Mouse (Mus musculus) ovary, postnatal 10 days (tissue): Measurements from ENCODE around the gene Fkbpl.

ENCODE experiments used
- DNase-seq: peaks from one replicate; pipeline ENCODE4 v3.0.0; 2022; ENCODE audit warnings: low spot score

The Fkbpl gene

DNA sequence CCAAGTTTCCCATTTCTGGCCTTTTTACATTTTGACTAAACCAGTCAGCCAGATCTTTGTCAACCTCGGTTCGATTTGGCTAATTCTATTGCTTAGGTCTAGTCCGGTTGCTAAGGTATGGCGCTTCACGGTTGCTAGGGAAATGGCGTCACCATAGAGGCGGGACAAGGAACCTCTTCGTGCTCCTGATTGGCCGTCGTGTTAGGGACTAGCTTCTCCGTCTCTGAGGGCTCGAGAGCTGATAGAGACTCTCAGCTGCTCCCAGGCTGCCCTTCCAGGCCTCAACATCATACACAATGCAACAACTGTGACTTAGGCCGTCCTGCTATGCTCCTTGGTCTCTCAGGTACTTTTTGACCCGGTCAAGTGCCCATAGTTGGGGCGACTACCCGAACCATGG lies at the start of gene Fkbpl:
TSS of gene Fkbpl (plus strand) at position 157 of the 400 bp plus-strand sequence.
- peak; percentile 90 for DNase-seq

GRCm38 (mm10) chr17:34596098-34596497 lies 48.5 kb upstream of the Fkbpl start:
- no peak for DNase-seq

GRCm38 (mm10) chr17:34597566-34598095 lies 46.9 kb upstream of the Fkbpl start, which contains the start of gene Ager:
TSS of gene Ager (plus strand) at chr17:34597862.
- no peak for DNase-seq

- no peak for DNase-seq
Observed at GRCm38 (mm10) chr17:34599891-34600290, 44.7 kb upstream of the Fkbpl start.

GRCm38 (mm10) chr17:34601796-34602195 lies 42.8 kb upstream of the Fkbpl start:
- no peak for DNase-seq

- peak; percentile 97 for DNase-seq
Observed at GRCm38 (mm10) chr17:34603375-34604060, 41.0 kb upstream of the Fkbpl start, which contains the start of gene Rnf5. TSS of gene Rnf5 (minus strand) at chr17:34603690.

DNA sequence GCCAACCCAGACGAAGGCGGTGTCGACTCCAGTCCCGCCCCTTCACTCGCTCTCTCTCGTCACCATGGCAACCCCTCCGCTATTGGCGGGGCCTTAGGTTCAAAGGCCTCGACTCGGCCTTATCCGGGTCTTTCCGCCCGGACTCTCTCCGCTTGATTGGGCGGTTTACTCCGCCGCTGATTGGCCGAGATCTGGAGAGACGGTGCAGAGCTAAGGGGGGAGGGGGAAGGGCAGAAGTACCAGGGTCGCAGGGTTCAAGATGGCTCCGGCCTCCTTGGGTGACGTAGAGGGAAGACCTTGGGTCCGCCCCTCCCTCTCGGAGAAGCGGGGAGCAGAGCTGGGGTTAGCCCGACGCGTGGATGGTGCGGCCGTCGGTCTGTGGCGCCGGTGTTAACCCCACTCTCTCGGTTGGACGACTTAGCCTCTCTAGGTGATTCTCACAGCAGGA lies 40.5 kb upstream of the Fkbpl start, which contains the start of gene Agpat1:
TSS of gene Agpat1 (plus strand) at position 202 of the 448 bp plus-strand sequence.
- peak; percentile 98 for DNase-seq

- no peak for DNase-seq
Observed at GRCm38 (mm10) chr17:34604511-34605237, 39.9 kb upstream of the Fkbpl start.

- DNase-seq, result peak; percentile 93
Observed at GRCm38 (mm10) chr17:34605609-34606008, 39.0 kb upstream of the Fkbpl start.

GRCm38 (mm10) chr17:34606186-34607039 lies 38.2 kb upstream of the Fkbpl start:
- no peak for DNase-seq

GRCm38 (mm10) chr17:34607997-34608396 lies 36.6 kb upstream of the Fkbpl start:
- DNase-seq, result no peak

GRCm38 (mm10) chr17:34611050-34611449 lies 33.5 kb upstream of the Fkbpl start:
- DNase-seq, result no peak

DNA sequence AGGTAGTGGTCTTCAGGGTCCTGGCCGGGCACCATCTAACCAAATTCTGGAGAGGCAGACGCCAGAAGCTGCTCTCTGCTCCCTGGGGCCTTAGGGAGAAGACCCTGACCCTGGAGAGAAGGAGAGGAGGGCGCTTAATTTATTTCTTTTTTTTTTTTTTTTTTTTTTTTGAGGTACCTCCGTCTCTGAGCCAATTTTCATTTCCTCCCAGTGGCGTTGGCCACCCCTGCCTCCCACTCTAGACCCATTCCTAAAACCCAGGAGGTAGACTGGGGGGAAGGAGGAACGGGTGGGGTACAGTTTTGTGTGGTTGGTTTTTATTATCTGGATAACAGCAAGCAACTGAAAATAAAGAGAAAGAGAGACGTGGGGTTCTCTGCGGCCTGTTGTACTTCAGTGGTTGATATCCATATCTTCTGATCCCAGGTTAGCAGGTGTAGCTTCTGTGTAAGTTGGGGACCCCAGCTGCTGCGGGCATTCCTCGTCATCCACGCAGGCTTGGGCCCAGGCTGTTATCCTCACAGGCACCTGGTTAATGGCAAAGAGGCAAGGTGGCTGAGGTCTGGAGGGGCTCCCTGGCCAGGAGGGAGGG lies 31.4 kb upstream of the Fkbpl start:
- DNase-seq, result no peak

GRCm38 (mm10) chr17:34613830-34614229 lies 30.7 kb upstream of the Fkbpl start:
- DNase-seq, result no peak

GRCm38 (mm10) chr17:34615871-34616270 lies 28.7 kb upstream of the Fkbpl start, which contains the start of gene Egfl8:
TSS of gene Egfl8 (minus strand) at chr17:34615971.
- no peak for DNase-seq

DNA sequence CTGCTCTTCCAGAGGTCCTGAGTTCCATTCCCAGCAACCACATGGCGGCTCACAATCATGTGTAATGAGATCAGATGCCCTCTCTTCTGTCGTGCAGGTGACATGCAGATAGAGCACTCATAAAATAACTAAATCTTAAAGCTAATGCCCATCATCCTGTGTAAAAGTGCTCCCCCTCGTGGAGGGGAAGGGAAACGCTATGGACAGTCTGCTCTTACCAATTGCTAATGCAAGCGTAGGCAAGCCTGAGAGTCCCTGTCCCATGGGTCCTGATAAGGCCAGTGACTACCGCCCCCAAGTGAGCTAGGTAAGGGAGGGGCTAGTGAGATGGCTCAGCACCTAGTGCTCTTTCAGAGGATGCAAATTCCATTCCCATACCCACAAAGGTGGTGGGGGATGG lies 25.6 kb upstream of the Fkbpl start:
- DNase-seq, result no peak

DNA sequence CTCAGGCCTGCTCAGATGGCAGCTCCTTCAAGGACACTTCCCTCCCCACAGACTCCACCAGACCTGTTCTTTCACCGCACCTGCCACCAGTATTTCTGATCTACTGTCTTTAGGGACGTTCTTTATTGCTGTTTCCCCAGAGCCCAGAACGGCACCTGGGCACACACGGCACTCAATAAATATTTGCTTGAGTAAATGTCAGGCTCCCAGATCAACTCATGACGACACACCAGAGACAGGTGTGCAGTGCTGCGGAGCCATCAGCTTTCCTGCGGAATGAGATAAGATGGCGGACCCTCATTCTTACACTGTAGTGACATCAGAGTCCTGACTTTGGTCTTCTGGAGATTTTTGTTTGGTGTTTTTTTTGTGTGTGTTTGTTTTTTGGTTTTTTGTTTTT lies 23.6 kb upstream of the Fkbpl start:
- DNase-seq, result no peak

DNA sequence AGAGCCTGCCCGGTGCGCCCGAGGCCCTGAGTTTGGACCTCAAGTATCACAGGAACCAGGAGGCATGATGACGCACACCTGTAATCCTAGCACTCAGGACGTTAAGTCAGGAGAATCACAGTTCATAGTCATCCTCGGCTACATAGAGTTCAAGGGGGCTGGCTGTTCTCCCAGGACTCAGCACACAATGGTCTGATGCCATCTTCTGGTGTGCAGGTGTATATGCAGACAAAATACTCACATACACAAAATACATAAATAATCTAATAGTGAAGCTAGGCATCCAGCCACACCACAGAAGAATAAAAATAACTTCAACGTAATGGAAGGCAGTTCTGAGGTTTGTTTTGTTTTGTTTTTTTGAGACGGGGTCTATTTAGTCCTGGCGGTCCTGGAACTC lies 21.4 kb upstream of the Fkbpl start:
- no peak for DNase-seq

- DNase-seq, result no peak
Observed at GRCm38 (mm10) chr17:34624981-34625380, 19.6 kb upstream of the Fkbpl start.

GRCm38 (mm10) chr17:34626062-34626772 lies 18.3 kb upstream of the Fkbpl start:
- DNase-seq, result no peak

- no peak for DNase-seq
Observed at GRCm38 (mm10) chr17:34626773-34627092, 17.8 kb upstream of the Fkbpl start.
